Comparison of ENCODE assay signal across 26 mouse cellular contexts in genomic region chr10:99089906-99090305, GRCm38 (mm10). TPM values are rescaled to one million over a fixed set of nuclear protein-coding genes. Genes with fewer than 3 reads are reported as not detected.
"Had no signal": no experiment of that assay in that cellular context is flagged by ENCODE, and none has a peak within 500 bp of the region (broad histone marks: within the 10 kb centered on the region; RNA-seq: fewer than 3 reads in every experiment).

No protein-coding gene starts in this region.

- ATAC-seq: midbrain, embryonic 16.5 days had no signal

- DNase-seq: lung, adult 18-20 months; lung, embryonic 14.5 days; lung, postnatal 10 days; lung, postnatal 4 days; midbrain, embryonic 14.5 days; retina, postnatal 1 day; right cerebral cortex, adult 18-20 months; right cerebral cortex, postnatal 25 days; right cerebral cortex, postnatal 4 days; thymus, adult 2 months; thymus, postnatal 25 days; thymus, postnatal 4 days had no signal

RNA-seq across cellular contexts. Expression of gene Phxr2, which starts 36.2 kb away (rescaled TPM):
- polyA plus RNA-seq: liver, embryonic 14.5 days; liver, embryonic 16.5 days; lung, embryonic 14.5 days; lung, embryonic 16.5 days; midbrain, embryonic 12.5 days; midbrain, embryonic 16.5 days; myocyte; neural tube, embryonic 11.5 days; neural tube, embryonic 13.5 days; neural tube, embryonic 15.5 days; small intestine, adult 2 months; spleen, adult 2 months; stomach, embryonic 15.5 days; stomach, postnatal 0 days; testis, adult 2 months had no signal
